Mouse (Mus musculus) kidney, postnatal 0 days (tissue): ENCODE data around the gene Nuf2. TPM values are rescaled to one million over a fixed set of nuclear protein-coding genes. Genes with fewer than 3 reads are reported as not detected.
A peak's percentile ranks its signal among the peaks of the same experiment; 100 is the strongest.
"Not testable (repeated sequence)": the region's sequence is repeated elsewhere in the genome, so short reads cannot be mapped to it uniquely, and the experiment has no call there.

Experiments used
- ATAC-seq: fragments of 200-750 bp; cut with Nextera tagmentation; replicated peaks from 2 replicates; pipeline ENCODE4 v1.8.0; 2017; ENCODE audit warnings: low read depth, moderate number of reproducible peaks, moderate TSS enrichment, moderate library complexity; ENCODE audit not compliant: low FRiP score
- DNase-seq: peaks from one replicate; pipeline ENCODE4 v3.0.0-alpha.2; 2016; ENCODE audit warnings: low spot score
- H3K27ac ChIP-seq: fragments of 300-500 bp; sonication (generic); 2 replicates; pipeline ENCODE4 v1.5.1; 2014; ENCODE audit warnings: mild to moderate bottlenecking
- H3K27me3 ChIP-seq: fragments of 300-500 bp; sonication (generic); 2 replicates; pipeline ENCODE4 v1.6.1; 2014; ENCODE audit warnings: low read length, mixed read lengths; ENCODE audit not compliant: insufficient read depth
- H3K36me3 ChIP-seq: fragments of 300-500 bp; sonication (generic); 2 replicates; pipeline ENCODE4 v1.6.1; 2014; ENCODE audit warnings: low read length, mixed read lengths; ENCODE audit not compliant: insufficient read depth
- H3K4me1 ChIP-seq: fragments of 300-500 bp; sonication (generic); replicated peaks from 2 replicates; pipeline ENCODE4 v1.6.1; 2014; ENCODE audit warnings: antibody characterized with exemption, low read length, mixed read lengths; ENCODE audit not compliant: insufficient read depth
- H3K4me2 ChIP-seq: fragments of 300-500 bp; sonication (generic); 2 replicates; pipeline ENCODE4 v1.6.1; 2014; ENCODE audit warnings: mild to moderate bottlenecking, low read length, moderate library complexity, mixed read lengths
- H3K4me3 ChIP-seq: fragments of 300-500 bp; sonication (generic); replicated peaks from 2 replicates; pipeline ENCODE4 v1.5.1; 2014; ENCODE audit warnings: low read depth, low read length
- H3K9ac ChIP-seq: fragments of 300-500 bp; sonication (generic); 2 replicates; pipeline ENCODE4 v1.6.1; 2014; ENCODE audit warnings: low read depth, low read length
- H3K9me3 ChIP-seq: fragments of 300-500 bp; sonication (generic); replicated peaks from 2 replicates; pipeline ENCODE4 v1.6.1; 2016; ENCODE audit warnings: low read length, inconsistent platforms, mixed read lengths
- CTCF ChIP-seq: IDR thresholded peaks from 2 replicates; pipeline ENCODE4 v1.5.1; 2016; ENCODE audit warnings: antibody characterized with exemption, low read depth, mild to moderate bottlenecking, moderate library complexity
- WGBS: fragments of 180-500 bp; shearing (Covaris S2); extraction: QIAGEN DNeasy Blood & Tissue Kit; methylation state at CpG from one replicate; pipeline ENCODE4 v1.1.7; 2014; 5-methylcytosine and 5-hydroxymethylcytosine counted together
- polyA plus RNA-seq: library from polyadenylated mRNA; unstranded; fragments of >200 nt; fragmentation: Nextera tagmentation; extraction: Ambion mirVana; gene quantifications from 2 replicates; pipeline ENCODE4 v1.2.1, GENCODE M21; 2015

The Nuf2 gene
- polyA plus RNA-seq, 1 experiment from 2014 or later: 25.9 TPM

- H3K9ac ChIP-seq: peak overlapping the region; percentile 40; the same call in 1 of the 2 replicates
- no peak for ATAC-seq
- 0 out of 2 replicates have a peak, but pooled peaks cover 3% of the 10 kb centered on the region for H3K36me3 ChIP-seq
- peak; percentile 93 for DNase-seq
- H3K4me3 ChIP-seq: peak overlapping the region; percentile 48
- no peaks in the 10 kb centered on the region for H3K4me1 ChIP-seq
- peak; percentile 77 for TF ChIP-seq CTCF
- H3K4me2 ChIP-seq: peak overlapping the region; percentile 73
- peak overlapping the region; percentile 83 for H3K27ac ChIP-seq
- no peaks in the 10 kb centered on the region for H3K9me3 ChIP-seq
- no peaks in the 10 kb centered on the region for H3K27me3 ChIP-seq
- WGBS: 9% methylated on average over 11 of the region's 11 CpGs
Observed at GRCm38 (mm10) chr1:169531702-169532535, 655 bp upstream of the Nuf2 start.

GRCm38 (mm10) chr1:169529996-169530518 is 1.2 kb downstream of the Nuf2 start:
- peak overlapping the region; percentile 13; the same call in 1 of the 2 replicates for H3K4me3 ChIP-seq
- H3K9ac ChIP-seq: no peak overlapping the region
- peak overlapping the region; percentile 58 for H3K4me2 ChIP-seq
- no peaks in the 10 kb centered on the region for H3K27me3 ChIP-seq
- ATAC-seq (no peak), DNase-seq (no peak)
- TF ChIP-seq CTCF: no peak
- 0 out of 2 replicates have a peak, but pooled peaks cover 6% of the 10 kb centered on the region for H3K36me3 ChIP-seq
- H3K9me3 ChIP-seq: no peaks in the 10 kb centered on the region
- WGBS: 70% methylated on average over 8 of the region's 8 CpGs
- no peaks in the 10 kb centered on the region for H3K4me1 ChIP-seq
- no peak overlapping the region for H3K27ac ChIP-seq

- H3K27ac ChIP-seq: no peak overlapping the region
- DNase-seq (no peak), ATAC-seq (no peak)
- no peaks in the 10 kb centered on the region for H3K9me3 ChIP-seq
- WGBS: 95% methylated on average over 5 of the region's 5 CpGs
- no peak overlapping the region for H3K4me2 ChIP-seq
- H3K4me3 ChIP-seq: no peak overlapping the region
- peaks cover 15% of the 10 kb centered on the region; the same call in 1 of the 2 replicates for H3K36me3 ChIP-seq
- H3K27me3 ChIP-seq: no peaks in the 10 kb centered on the region
- H3K4me1 ChIP-seq: no peaks in the 10 kb centered on the region
- TF ChIP-seq CTCF: no peak
- H3K9ac ChIP-seq: no peak overlapping the region
Observed at GRCm38 (mm10) chr1:169526006-169526680, 5.1 kb downstream of the Nuf2 start.

GRCm38 (mm10) chr1:169519337-169519736 is 11.9 kb downstream of the Nuf2 start:
- ATAC-seq (no peak), DNase-seq (no peak)
- 86% methylated on average over 11 of the region's 11 CpGs for WGBS
- Histone ChIP-seq H3K27me3 (no peaks in the 10 kb centered on the region), H3K9me3 (no peaks in the 10 kb centered on the region), H3K9ac (no peak overlapping the region), H3K4me2 (no peak overlapping the region), H3K4me3 (no peak overlapping the region), H3K27ac (no peak overlapping the region), H3K4me1 (no peaks in the 10 kb centered on the region), H3K36me3 (peaks cover 19% of the 10 kb centered on the region)
- TF ChIP-seq CTCF: no peak

GRCm38 (mm10) chr1:169517899-169518517 is 13.3 kb downstream of the Nuf2 start:
- DNase-seq, H3K27ac ChIP-seq, H3K4me1 ChIP-seq, H3K9ac ChIP-seq, H3K4me3 ChIP-seq, H3K27me3 ChIP-seq, H3K9me3 ChIP-seq, H3K4me2 ChIP-seq, ATAC-seq: not testable (repeated sequence)
- peak; percentile 48 for TF ChIP-seq CTCF
- peaks cover 14% of the 10 kb centered on the region; the same call in 1 of the 2 replicates for H3K36me3 ChIP-seq
- 90% methylated on average over 6 of the region's 7 CpGs for WGBS

GRCm38 (mm10) chr1:169517376-169517892 is 13.8 kb downstream of the Nuf2 start:
- H3K27ac ChIP-seq: no peak overlapping the region
- no peaks in the 10 kb centered on the region for H3K27me3 ChIP-seq
- H3K9ac ChIP-seq: no peak overlapping the region
- H3K9me3 ChIP-seq: no peaks in the 10 kb centered on the region
- no peak overlapping the region for H3K4me3 ChIP-seq
- no peak for DNase-seq
- WGBS: 90% methylated on average over 8 of the region's 8 CpGs
- no peak for ATAC-seq
- peaks cover 11% of the 10 kb centered on the region; the same call in 1 of the 2 replicates for H3K36me3 ChIP-seq
- TF ChIP-seq CTCF: peak; percentile 55
- H3K4me2 ChIP-seq: no peak overlapping the region
- no peaks in the 10 kb centered on the region for H3K4me1 ChIP-seq
